8 mouse cellular contexts compared by ENCODE assay signal in the genomic region with DNA sequence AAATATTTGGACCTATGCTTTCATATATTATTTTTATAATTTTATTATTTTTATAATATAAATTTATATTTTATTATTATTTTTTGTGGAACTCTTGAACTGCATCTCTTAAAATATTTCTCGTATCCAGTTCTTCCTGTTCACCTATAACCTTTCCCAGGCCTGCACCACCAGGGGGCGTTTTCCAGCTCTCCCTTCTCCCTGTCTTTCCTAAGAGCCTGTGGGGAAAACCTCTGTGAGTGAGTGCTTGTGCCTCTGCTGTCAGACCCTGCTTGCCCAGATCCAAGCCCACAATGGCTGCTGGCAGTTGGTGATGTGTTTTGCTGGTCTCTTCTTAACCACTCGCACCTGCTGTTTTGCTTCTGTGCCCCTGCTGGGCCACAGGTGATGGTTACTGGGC. TPM values are rescaled to one million over a fixed set of nuclear protein-coding genes. Genes with fewer than 3 reads are reported as not detected.
A peak's percentile ranks its signal among the peaks of the same experiment; 100 is the strongest.
DNase-seq lines count a peak whose midpoint lies in the region; ATAC-seq and TF ChIP-seq lines count a peak whose summit lies in the region.

No protein-coding gene starts in this region.

- H3K27me3 ChIP-seq in Patski = peaks cover 3% of the 10 kb centered on the region
- H3K27me3 ChIP-seq in midbrain, embryonic 15.5 days (replicated peaks) = no peaks in the 10 kb centered on the region

- in situ Hi-C loops in Patski (cut with MboI; ENCODE audit: low pct_unique_long_range_greater_than_20kb) = no loop called here

- POLR2A ChIA-PET in Patski (lab: Charles Lee) = no interaction called here

- no peaks in the 10 kb centered on the region for H3K9me3 ChIP-seq in midbrain, embryonic 15.5 days

- no peak overlapping the region for H3K4me2 ChIP-seq in midbrain, embryonic 15.5 days

- H3K4me1 ChIP-seq in midbrain, embryonic 15.5 days = peaks cover 3% of the 10 kb centered on the region; the same call in 1 of the 2 replicates

- TF ChIP-seq CTCF in Patski (IDR thresholded peaks at IDR 0.05) = peak; percentile 82

- H3K4me3 ChIP-seq in midbrain, embryonic 15.5 days = no peak overlapping the region

- H3K9ac ChIP-seq in midbrain, embryonic 15.5 days = no peak overlapping the region

- ATAC-seq in Patski = no peak
- 0 out of 2 replicates have a peak, but pooled peaks have one; percentile 37 for ATAC-seq in midbrain, embryonic 15.5 days (replicated peaks)

- CTCF ChIA-PET in Patski (lab: Charles Lee) = interaction anchor here (1.2 to 1.6 kb wide), 4 partner anchors 8 to 229 kb away, joined by 3 to 6 read pairs (median 4); a partner anchor contains a TSS

- peak; percentile 38 for DNase-seq in gastrocnemius, adult 18-20 months (ENCODE audit: low spot score)
- no peak for DNase-seq in gastrocnemius, adult 8-10 months (ENCODE audit: low spot score in 2 of 2)
- DNase-seq in Patski (ENCODE audit: low read depth, low spot score) = no peak
- DNase-seq in cerebellum, postnatal 10 days = peak; percentile 91 to 92
- DNase-seq in gastrocnemius, postnatal 14 days = peak; percentile 74
- DNase-seq in layer of hippocampus, postnatal 10 days (ENCODE audit: low spot score in 2 of 2) = peak; percentile 73 to 79
- peak; percentile 31 for DNase-seq in testis, postnatal 14 days (ENCODE audit: low spot score)

- intact Hi-C loops in gastrocnemius, postnatal 14 days (cut with DNase I; ENCODE audit: low total_unique reads) = loop anchor here (5.0 kb wide), 1 partner anchor 220 kb away; no protein-coding TSS in a partner anchor

- no peaks in the 10 kb centered on the region for H3K36me3 ChIP-seq in midbrain, embryonic 15.5 days (replicated peaks)

- no peak overlapping the region for H3K27ac ChIP-seq in midbrain, embryonic 15.5 days

- 16% methylated on average over 3 of the region's 3 CpGs for WGBS in midbrain, embryonic 15.5 days

RNA-seq across cellular contexts. Expression of a gene that starts 53.2 kb away (rescaled TPM):
- total RNA-seq in gastrocnemius, adult 18-20 months (2021) = under 1 TPM; 0.27 to 0.36 TPM
- under 1 TPM; 0.10 to 0.27 (median 0.13) TPM for total RNA-seq in gastrocnemius, adult 8-10 months (2022)
- 3.1 TPM for polyA plus RNA-seq in Patski (2021)
- total RNA-seq in gastrocnemius, postnatal 14 days (2021) = under 1 TPM; 0.27 to 0.47 TPM
- total RNA-seq in layer of hippocampus, postnatal 10 days (2021) = 10 to 100 TPM; 36.2 to 38.5 TPM
- 11.2 and 13.2 TPM in 2 replicates for polyA plus RNA-seq in midbrain, embryonic 15.5 days (2015; fragmentation: Nextera tagmentation; extraction: Ambion mirVana)

Comparison
In these comparisons a context has a peak if more than half of its experiments do, and no peak if none do; other contexts are left out.
1. DNase-seq: peak in gastrocnemius, adult 18-20 months (single experiment), cerebellum, postnatal 10 days (2 of 2), gastrocnemius, postnatal 14 days (single experiment), layer of hippocampus, postnatal 10 days (2 of 2) and testis, postnatal 14 days (single experiment); none in gastrocnemius, adult 8-10 months (0 of 2) and Patski (single experiment).
2. RNA of a gene that starts 53.2 kb away (total RNA-seq): 36.2 to 38.5 TPM in layer of hippocampus, postnatal 10 days; 0.27 to 0.47 TPM in gastrocnemius, postnatal 14 days, 0.27 to 0.36 TPM in gastrocnemius, adult 18-20 months and 0.10 to 0.27 TPM in gastrocnemius, adult 8-10 months; every median in the first group is over 10 times any median in the second.